In the genomic region with DNA sequence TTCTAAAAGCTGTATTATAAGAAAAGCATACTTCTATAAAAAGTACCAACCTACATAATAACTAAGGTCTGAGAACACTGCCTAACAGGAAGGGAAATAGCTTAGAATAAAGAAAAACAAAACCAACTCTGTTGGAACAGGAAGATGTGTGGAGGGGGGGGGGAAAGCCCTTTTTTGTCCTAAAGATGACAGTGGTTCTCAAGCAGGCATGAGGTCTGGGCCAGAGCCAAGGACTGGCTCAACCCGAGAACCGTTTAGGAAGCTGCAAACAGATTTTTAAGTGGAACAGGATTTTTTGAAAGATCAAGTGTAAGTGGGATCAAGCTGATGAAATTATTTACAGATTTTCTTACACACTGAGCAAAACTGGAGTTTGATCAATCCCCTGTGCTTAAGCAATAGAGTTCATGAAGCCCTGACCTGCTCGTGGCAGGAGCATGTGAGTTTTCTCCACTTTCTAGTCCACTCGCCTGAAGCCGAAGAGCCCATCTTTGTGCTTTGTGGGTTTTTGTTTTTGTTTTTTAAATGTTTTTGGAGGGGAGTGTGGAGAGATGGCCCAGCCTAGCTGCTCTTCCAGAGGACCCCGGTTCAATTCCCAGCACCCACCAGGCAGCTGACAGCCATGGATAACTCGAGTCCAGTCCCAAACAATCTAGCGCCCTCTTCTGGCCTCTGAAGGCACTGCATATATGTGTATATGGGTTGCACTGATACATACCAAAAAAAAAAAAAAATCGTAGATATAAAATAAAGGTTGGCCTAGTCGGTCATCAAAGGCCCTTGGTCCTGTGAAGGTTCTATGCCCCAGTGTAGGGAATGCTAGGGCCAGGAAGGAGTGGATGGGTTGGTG, we compare ENCODE assay signal across 10 mouse cellular contexts. TPM values are rescaled to one million over a fixed set of nuclear protein-coding genes. Genes with fewer than 3 reads are reported as not detected.
A peak's percentile ranks its signal among the peaks of the same experiment; 100 is the strongest.
DNase-seq lines count a peak whose midpoint lies in the region; ATAC-seq and TF ChIP-seq lines count a peak whose summit lies in the region.
"Had no signal": no experiment of that assay in that cellular context is flagged by ENCODE, and none has a peak within 500 bp of the region (broad histone marks: within the 10 kb centered on the region; RNA-seq: fewer than 3 reads in every experiment).

No protein-coding gene starts in this region.

- ATAC-seq in kidney, embryonic 16.5 days (ENCODE audit: low FRiP score, low TSS enrichment) = no peak

- H3K4me2 ChIP-seq in kidney, embryonic 16.5 days (replicated peaks; ENCODE audit: low read depth, low read length) = no peak overlapping the region

- no peaks in the 10 kb centered on the region for H3K9me3 ChIP-seq in kidney, embryonic 16.5 days (ENCODE audit: low read length)
- H3K9me3 ChIP-seq: forebrain, embryonic 10.5 days had no signal

- WGBS in small intestine, adult 2 months = 77% methylated on average over 10 of the region's 10 CpGs
- WGBS in kidney, embryonic 16.5 days = 79% methylated on average over 10 of the region's 10 CpGs

- peak; percentile 4 to 15 for DNase-seq in kidney, postnatal 4 days
- DNase-seq in kidney, adult 11 months = no peak
- DNase-seq in CD4-positive helper T cell, adult 2 months (ENCODE audit: low read depth, low spot score) = peak; percentile 34
- peak; percentile 25 for DNase-seq in NIH3T3 (ENCODE audit: low read depth)
- no peak for DNase-seq in right cerebral cortex, postnatal 14 days
- DNase-seq in urinary bladder, adult 18-20 months (ENCODE audit: low spot score in 2 of 2) = no peak
- DNase-seq: heart, adult 18-20 months had no signal

- no peak overlapping the region for H3K27ac ChIP-seq in small intestine, adult 2 months (ENCODE audit: insufficient read depth, low read depth, low read length)
- H3K27ac ChIP-seq in kidney, embryonic 16.5 days (ENCODE audit: low read length) = no peak overlapping the region
- H3K27ac ChIP-seq: forebrain, embryonic 10.5 days had no signal

- no peak overlapping the region for H3K9ac ChIP-seq in kidney, embryonic 16.5 days (replicated peaks; ENCODE audit: low read length)

- no peaks in the 10 kb centered on the region for H3K4me1 ChIP-seq in small intestine, adult 2 months (ENCODE audit: control insufficient read depth, insufficient read depth, insufficient read length, low read length)
- H3K4me1 ChIP-seq in kidney, embryonic 16.5 days (ENCODE audit: insufficient read depth, low read length) = no peaks in the 10 kb centered on the region
- H3K4me1 ChIP-seq: forebrain, embryonic 10.5 days had no signal

- no peaks in the 10 kb centered on the region for H3K27me3 ChIP-seq in small intestine, adult 2 months (ENCODE audit: control insufficient read depth, insufficient read depth, low read length)
- H3K27me3 ChIP-seq in kidney, embryonic 16.5 days (ENCODE audit: insufficient read depth, low read length) = no peaks in the 10 kb centered on the region

- TF ChIP-seq CTCF in small intestine, adult 2 months (IDR thresholded peaks at IDR 0.05; ENCODE audit: extremely low read depth, insufficient read length, insufficient replicate concordance, low read depth, low read length) = peak; percentile 34; the same call in 1 of the 2 replicates

- TF ChIP-seq POLR2A in small intestine, adult 2 months (IDR thresholded peaks at IDR 0.05; ENCODE audit: low read depth, low read length) = no peak

- H3K36me3 ChIP-seq in small intestine, adult 2 months (ENCODE audit: control insufficient read depth, insufficient read depth, low read length) = no peaks in the 10 kb centered on the region
- no peaks in the 10 kb centered on the region for H3K36me3 ChIP-seq in kidney, embryonic 16.5 days (ENCODE audit: insufficient read depth, low read length)
- H3K36me3 ChIP-seq: forebrain, embryonic 10.5 days had no signal

- no peak overlapping the region for H3K4me3 ChIP-seq in small intestine, adult 2 months (ENCODE audit: low read depth, low read length)
- H3K4me3 ChIP-seq in kidney, embryonic 16.5 days (ENCODE audit: low read length) = no peak overlapping the region
- H3K4me3 ChIP-seq: forebrain, embryonic 10.5 days had no signal

RNA-seq across cellular contexts. Expression of gene Gch1, which starts 35.5 kb away (rescaled TPM):
- polyA plus RNA-seq in small intestine, adult 2 months (2012; rRNA removed) = 27.1 and 35.7 TPM in 2 replicates
- polyA plus RNA-seq in kidney, embryonic 16.5 days (2015; fragmentation: Nextera tagmentation; extraction: Ambion mirVana) = 1.9 and 2.5 TPM in 2 replicates

RNA-seq across cellular contexts. Expression of gene Wdhd1, which starts 52.0 kb away (rescaled TPM):
- polyA plus RNA-seq in small intestine, adult 2 months (2012; rRNA removed) = 0.69 and 1.3 TPM in 2 replicates
- polyA plus RNA-seq in kidney, embryonic 16.5 days (2015; fragmentation: Nextera tagmentation; extraction: Ambion mirVana) = 26.5 and 32.3 TPM in 2 replicates

RNA-seq across cellular contexts. Expression of gene Socs4, which starts 52.0 kb away (rescaled TPM):
- 1.1 and 2.7 TPM in 2 replicates for polyA plus RNA-seq in small intestine, adult 2 months (2012; rRNA removed)
- polyA plus RNA-seq in kidney, embryonic 16.5 days (2015; fragmentation: Nextera tagmentation; extraction: Ambion mirVana) = 3.4 and 3.5 TPM in 2 replicates

Comparison
In these comparisons a context has a peak if more than half of its experiments do, and no peak if none do; other contexts are left out.
1. DNase-seq: peak in kidney, postnatal 4 days (2 of 2), CD4-positive helper T cell, adult 2 months (single experiment) and NIH3T3 (single experiment); none in kidney, adult 11 months (single experiment), right cerebral cortex, postnatal 14 days (single experiment) and urinary bladder, adult 18-20 months (0 of 2).
2. RNA of gene Wdhd1, which starts 52.0 kb away (polyA plus RNA-seq): 26.5 to 32.3 TPM in kidney, embryonic 16.5 days; 0.69 to 1.3 TPM in small intestine, adult 2 months; every median in the first group is over 10 times any median in the second.